Mouse (Mus musculus) brain, embryonic 14.5 days (tissue): Measurements from ENCODE around the gene Urb2.

ENCODE experiments used
- CTCF ChIP-seq: fragments of 200-500 bp; IDR thresholded peaks from 2 replicates; pipeline ENCODE4 v1.5.1; 2012; ENCODE audit warnings: inconsistent platforms, mild to moderate bottlenecking, moderate library complexity, borderline replicate concordance; ENCODE audit not compliant: insufficient read depth, insufficient read length; ENCODE audit errors: extremely low read depth
- POLR2A ChIP-seq: fragments of 200-500 bp; IDR thresholded peaks from 2 replicates; pipeline ENCODE4 v1.6.1; 2012; ENCODE audit warnings: mild to moderate bottlenecking, inconsistent platforms, borderline replicate concordance; ENCODE audit not compliant: poor library complexity, insufficient read depth, insufficient read length, severe bottlenecking; ENCODE audit errors: extremely low read depth

DNA sequence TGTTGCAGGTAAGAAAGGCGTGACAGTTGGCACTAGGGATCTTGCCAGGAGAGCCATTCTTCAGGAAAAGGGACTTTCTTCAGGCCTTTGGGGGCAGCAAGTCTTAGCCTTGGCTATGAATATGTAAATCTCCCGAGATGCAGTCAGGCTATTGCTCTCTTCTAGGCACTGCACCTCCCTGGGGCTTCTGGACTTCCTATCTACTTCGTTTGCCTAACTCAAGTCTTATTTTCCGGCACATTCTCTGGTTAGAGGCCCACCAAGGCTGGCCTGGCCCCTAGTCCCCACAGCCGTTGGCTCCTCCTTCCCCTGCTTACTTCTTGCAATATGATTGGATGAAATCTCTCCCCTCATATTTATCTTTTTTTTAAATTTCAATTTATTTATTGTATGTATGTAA, 67.7 kb downstream of the Urb2 start:
- TF ChIP-seq POLR2A (no peak), CTCF (no peak)
